Mouse (Mus musculus) T-helper 1 cell (primary cell): ENCODE results near the gene Fgfr2.

Experiments
- in situ Hi-C: fragments of 300-600 bp; cut with MboI, MseI; formaldehyde crosslinking; loops from one replicate; pipeline ENCODE4 v1.15.1; 2025; ENCODE audit warnings: high pct_unique_total_duplicates

Fgfr2 gene

DNA sequence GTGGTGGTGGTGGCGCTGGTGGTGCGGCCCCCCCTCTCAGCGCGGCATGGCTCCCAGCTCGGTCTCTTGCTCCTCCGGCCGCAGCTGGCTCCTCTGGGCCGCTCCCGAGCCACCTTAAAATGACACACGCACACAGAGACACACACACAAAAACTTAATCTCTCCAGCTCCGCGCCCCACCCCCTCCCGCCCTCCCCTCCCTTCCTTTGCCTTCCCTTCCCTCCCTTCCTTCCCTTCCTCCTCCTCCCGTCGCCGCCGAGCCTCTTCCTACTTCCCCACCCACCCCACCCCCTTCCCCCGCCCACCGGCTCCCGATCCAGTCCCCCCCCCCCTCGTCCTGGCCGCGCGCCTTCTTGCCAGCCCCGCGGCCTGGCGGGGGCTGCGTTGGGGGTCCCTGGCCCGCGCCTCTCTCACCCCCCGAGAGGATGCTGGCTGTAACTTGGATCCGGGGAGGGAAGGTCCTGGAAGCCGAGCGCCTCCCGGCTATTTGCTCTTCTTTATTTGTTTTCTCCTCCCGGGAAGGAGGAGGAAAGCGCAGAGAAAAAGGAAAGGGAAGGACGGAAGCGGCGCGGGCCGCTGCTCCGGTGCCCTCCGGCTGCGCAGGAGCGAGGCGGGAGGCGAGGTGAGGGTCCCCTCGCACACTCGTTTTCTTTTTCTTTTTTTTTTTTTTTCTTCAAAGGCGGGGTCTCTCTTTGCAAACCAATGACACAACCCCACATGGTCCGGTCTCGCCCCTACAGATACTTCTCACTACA, at the start of gene Fgfr2:
TSS of gene Fgfr2 (minus strand) at position 107 of the 755 bp plus-strand sequence.
- in situ Hi-C loops = no loop called here

DNA sequence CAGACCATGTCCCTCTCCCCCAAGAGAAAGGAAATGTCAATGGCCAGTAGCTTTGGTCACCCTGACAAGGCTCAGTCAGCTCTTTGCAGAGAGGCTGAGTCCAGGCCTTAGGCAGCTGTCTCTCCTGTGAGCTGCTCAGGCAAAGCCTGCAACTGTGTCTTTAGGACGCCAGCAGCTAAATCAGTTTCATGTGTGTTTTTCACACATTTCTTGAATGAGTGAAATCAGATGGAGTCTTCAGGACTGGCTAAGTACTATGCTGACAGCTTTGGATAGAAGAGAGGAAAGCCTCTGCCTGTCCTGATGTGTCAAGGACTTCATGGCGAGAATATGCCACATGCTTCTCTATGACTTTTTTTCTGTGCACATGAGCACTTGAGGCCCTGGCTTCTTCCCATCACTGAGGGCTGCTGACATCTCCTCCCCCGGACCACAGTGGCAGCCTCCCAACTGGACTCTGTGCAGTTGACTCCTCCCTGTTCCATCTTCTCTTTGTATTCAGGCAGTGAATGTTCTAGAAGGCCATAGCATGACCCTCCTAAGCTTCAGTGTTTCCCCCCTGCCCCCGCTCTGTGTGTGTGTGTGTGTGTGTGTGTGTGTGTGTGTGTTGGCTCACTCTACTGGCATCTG, 48.4 kb upstream of the Fgfr2 start:
- in situ Hi-C loops = no loop called here

DNA sequence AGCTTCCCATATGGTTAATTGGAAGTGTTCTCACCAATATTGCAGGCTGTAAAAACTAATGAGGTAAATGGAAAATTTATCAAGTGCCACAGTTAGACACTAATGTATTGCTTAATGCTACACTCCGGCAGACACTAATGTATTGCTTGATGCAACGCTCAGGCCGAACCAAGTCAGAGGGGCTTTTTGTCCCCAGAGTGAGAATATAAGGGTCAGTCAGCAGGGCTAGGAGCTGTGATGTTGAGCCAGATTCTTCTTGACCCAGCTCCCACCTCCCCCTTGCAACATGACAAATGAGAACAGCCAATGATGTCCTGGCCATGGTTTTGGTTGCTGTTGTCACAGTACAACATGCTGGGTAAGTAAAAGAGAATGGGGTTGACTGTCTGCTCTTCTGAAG, 45.8 kb upstream of the Fgfr2 start:
- in situ Hi-C loops = no loop called here

DNA sequence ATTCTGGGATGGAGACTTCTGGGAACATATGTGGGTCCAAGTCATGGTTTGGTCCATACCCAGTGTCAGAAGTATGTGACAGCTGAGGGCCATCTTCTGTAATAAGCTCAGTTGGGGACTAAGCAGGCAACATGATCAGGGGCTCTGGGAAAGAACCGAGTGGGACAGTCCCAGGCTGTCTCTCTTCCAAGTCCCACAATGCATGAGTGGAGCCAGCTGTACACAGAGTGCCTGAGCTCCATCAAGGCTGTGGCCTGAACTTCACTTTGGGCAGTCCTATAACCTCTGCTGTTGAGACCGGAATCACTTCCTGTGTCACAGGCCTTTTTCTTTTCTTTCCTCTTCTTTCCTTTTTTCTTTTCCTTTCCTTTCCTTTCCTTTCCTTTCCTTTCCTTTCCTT, 44.8 kb upstream of the Fgfr2 start:
- in situ Hi-C loops = no loop called here

DNA sequence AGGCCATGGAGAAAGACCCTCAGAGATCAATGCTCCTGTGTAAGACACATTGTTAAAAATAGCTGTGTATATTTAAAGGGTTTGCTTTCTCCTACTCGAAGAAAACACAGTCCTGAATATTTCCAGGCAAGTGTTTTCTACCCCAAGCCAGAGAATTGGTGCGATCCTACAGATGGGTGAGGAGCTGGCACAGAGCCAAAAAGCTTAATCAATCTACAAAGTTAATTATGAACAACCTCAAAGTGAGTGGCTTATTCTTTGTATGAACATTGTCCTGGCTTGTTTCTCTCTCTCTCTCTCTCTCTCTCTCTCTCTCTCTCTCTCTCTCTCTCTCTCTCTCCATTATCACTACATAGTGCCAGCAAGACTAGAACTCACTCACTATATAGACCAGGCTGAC, 41.6 kb upstream of the Fgfr2 start:
- in situ Hi-C loops = no loop called here

DNA sequence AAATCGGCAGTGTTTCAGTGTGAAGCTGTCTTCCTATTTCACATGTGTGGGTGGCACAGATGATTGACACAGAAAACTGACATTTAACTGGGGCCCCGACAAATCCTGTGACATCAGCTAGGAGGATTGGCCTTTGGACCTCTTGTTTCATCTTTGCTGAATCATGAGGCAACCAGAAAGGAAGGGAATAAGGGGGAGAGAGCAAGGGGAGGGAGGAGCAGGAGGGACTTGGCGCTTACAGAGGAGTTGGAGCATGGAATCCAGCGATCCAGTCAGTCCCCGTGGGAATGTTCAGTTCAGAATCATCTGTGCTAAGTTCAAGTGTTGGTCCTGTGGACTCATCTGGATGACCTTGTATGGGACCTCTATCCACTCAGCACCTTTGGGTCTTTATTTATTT, 39.9 kb upstream of the Fgfr2 start:
- in situ Hi-C loops = no loop called here

DNA sequence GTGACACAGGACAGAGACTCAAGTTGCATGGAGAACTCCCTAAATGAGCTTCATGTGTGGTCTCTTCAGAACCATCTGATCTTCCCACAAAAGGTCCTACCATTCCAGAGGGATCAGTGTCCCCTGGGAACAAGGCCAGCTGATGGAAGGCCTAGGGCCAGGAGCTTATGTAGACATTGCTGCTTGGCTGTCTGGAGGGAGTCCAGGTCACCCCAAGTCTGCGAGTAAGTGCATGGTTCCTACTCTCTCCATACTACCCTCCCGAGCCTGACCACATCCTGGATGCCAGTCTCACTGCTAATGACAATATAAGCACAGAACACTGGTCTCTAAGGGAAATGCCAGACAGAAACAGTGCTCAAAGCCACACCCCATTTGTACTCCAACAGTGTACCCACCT, 39.0 kb upstream of the Fgfr2 start:
- in situ Hi-C loops = no loop called here

DNA sequence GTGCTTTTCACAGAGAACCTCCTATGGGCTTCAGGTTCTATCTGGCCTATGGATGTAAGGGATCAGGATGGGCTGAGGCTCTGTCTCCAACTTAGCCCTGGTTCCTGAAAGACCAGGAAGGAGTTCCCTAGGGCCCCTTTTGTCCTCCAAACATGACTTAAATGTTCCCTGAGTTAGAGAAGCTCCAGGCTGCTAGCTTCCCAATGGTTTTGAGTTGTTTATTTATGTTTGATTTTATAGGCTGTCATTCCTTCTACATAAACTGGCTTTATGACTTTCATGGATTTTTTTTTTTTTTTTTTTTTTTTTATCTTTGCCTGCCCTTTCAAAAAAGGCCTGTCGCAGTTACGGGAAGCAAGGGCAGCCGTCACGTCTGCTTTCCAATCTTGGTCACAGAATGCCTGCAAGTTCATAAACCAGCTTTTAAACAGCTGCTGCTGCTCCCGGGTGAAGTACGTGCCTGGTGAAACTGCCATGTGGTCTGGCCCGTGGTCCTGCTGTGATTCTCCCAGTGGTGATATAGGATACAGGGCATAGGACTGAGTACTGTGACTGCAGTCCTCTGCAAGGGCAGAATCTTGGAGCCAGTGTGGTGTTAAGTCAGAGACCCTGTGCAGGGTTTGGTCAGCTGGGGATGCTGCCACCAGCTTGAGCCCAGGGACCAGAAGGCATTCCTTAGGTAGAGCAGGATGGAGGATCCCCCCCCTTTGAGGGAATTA, 38.4 kb upstream of the Fgfr2 start:
- in situ Hi-C loops = no loop called here

DNA sequence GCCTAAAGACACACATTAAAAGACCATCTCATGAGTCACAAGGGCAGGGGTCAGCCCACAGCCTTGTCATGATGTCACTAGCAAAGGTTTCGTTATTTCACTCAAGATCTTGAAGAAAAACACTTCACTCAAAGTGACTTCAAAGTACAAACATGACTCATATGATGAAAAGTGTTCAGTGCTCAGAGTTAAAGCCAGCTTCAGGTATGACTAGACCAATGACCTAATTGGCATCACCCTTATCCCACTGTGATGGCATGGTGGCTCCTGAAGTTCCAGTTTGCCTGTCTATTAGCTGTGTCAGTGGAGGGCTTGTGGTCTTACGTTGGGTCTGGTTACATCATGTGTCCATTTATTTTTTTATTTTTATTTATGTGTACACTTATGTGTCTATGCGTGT, 36.4 kb upstream of the Fgfr2 start:
- in situ Hi-C loops = no loop called here

DNA sequence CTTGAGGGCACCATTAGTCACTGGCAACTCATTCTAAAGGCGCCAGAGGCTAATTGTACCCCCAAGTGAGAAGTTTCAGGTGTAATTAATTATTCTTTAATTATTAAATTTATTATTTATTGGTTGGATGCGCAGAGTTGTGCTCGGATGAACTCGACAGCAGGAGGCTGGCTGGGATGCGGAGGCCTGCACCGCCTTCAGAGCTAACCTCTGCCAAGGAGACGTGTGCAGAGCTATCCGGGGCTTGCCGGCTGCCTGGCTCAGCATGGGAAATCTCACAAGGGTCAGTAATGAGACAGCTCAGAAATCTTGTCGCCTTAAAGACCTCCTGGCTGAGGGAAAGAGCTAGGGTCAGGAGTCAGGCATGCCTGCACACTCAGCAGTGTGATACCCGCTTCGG, 32.5 kb upstream of the Fgfr2 start:
- in situ Hi-C loops = no loop called here

DNA sequence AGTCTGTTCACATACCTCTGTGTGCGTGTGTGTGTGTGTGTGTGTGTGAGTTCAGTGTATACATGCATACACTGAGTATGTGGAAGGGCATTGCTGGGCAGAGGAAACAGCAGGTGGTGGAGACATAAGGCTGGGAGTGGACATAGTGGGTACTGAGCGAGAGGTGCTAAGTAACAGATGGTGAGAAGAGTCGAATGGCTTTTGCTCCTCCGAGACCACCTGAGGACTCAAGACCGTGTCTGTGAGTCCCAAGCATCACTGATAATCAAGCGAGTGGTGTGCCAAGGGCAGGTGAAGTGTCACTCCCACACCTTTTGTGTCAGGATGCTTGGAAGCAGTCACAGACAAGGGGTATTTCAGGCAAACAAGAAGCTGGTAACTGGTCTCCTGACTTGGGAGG, 31.7 kb upstream of the Fgfr2 start:
- in situ Hi-C loops = no loop called here

DNA sequence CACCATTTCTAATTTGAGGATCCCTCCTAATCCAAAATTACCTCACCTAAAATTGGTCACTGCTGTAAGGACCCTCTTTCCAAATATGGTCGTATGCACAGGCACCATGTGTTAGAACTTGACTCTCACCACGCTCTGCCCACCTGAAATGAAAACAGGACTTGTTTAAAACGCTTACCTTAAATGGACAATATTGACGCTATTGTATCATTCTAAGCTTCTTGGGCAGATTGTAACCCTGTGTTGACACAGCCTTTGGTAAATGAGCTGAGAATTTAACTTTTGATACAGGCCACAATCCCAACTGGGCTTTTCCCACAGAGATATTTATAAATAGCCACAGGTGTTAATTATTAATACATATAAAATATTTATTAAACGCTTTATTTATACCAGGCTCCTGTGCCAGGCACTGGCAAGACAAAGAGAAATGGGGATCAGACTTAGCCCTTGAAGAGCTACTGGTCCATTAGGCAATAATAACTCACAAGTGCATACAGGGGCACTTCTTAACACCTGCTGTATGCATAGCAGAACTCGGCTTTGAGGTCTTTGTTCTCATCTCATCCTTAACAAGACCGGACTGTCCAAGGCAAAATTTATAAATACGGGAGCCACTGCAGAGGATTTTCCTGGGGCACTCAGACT, 16.7 kb upstream of the Fgfr2 start:
- in situ Hi-C loops = no loop called here

DNA sequence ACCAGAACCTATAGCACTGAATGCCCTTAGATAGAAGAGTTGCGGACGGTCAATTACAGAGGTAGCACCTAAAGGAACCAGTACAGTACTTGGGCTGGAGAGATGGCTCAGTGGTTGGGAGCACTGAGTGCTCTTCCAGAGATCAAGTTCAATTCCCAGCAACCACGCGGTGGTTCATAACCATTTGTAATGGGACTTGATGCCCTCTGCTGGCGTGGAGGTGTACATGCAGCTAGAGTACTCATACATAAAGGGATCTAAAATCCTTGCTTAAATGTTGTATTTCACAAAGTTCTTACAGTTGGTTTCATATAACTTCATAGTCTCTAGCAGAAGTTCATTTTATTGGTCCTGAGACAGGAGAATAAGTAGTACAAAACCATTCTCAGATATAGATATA, 10.4 kb upstream of the Fgfr2 start:
- in situ Hi-C loops = no loop called here

DNA sequence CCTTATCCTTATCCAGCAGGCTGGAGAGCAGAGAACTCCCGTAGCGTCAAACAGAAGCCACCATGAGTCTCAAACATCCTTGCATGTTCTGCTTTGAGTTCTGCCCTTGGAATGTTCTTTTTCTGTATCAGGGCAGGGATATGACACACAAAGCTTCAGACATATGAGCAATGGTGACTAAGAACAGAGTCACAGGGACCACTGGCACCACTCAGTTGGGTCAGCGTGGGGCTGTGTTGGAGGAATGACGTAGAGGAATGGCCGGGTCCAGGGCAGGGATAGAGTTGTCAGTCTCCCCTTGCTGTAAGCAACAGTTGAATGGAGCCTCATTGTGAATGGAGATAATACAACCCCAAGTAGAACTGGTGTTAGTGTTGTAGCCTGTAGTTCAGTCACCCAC, 9.6 kb upstream of the Fgfr2 start:
- in situ Hi-C loops = no loop called here

DNA sequence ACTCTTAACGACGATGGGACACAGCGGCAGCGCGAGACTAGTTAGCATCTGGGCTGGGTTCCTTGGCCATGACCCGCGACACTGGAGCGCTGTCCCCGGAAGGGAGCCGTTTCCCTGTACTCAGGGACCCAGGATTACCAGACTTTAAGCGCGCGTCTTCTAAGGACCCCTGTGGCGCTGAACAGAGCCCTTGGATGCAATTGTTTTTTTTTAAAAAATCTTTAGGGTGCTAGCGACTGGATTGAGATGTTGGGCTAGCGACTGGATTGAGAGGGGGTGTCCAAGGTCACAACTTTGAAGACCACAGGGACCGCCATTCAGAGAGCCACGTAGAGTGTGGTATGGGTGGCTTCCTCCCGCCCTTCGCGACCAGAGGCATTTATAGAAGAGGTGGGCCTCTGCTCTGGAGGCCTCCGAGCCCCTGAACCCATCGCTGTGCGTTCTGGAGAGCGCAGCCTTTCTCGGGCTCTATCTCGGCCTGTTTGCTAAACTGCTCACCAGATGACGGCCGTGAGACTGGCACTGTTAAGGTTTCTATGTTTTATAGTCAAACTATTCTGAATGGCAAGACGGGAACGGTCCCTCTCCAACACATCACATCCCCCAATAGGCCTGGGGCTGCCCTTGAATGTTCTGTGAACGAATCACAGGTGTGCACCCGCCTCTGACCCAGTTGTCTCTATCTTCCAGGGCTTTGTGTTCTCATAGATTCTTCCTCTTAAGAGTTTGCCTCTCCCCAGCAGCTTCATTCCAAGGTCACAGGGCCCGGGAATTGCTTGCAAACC, 1.7 kb upstream of the Fgfr2 start:
- in situ Hi-C loops = loop anchor here (5.0 kb wide), 1 partner anchor 507 kb away; no protein-coding TSS in a partner anchor

DNA sequence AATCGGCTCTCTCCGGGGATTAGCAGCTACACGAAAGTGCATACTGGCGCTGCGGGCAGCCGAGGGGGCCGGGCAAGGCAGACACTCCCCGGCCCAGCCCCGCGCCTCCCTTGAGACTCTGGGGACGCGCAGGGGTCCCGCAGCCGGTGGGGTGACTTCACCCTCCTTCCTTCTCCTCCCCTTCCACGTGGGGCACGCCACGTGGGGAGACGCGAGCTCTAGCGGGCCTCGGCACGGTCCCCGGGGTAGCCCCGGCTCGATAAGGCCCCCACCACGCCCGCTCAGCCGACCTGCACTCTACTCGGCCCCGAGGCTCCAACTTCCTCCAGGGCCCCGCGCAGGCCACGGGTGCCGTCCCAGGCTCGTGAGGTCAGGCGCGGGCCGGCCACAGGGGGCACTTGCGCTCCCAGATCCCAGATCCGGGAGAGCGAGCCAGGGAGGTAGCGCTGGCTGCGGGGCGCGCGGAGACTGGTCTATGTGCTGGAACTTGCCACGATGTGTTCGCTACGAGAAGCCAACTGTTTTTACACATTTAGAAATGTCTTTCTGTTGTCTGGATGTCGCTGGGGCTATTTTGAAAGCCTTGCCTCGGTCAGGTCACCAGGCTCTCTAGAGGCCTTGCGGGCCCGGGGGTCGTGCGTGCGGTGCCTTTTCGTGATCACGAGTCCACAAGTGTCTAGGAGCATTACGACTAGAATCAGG, 1.0 kb upstream of the Fgfr2 start, which contains the start of gene Ctbp2:
TSS of gene Ctbp2 (minus strand) at position 356 of the 702 bp plus-strand sequence.
- in situ Hi-C loops = no loop called here

DNA sequence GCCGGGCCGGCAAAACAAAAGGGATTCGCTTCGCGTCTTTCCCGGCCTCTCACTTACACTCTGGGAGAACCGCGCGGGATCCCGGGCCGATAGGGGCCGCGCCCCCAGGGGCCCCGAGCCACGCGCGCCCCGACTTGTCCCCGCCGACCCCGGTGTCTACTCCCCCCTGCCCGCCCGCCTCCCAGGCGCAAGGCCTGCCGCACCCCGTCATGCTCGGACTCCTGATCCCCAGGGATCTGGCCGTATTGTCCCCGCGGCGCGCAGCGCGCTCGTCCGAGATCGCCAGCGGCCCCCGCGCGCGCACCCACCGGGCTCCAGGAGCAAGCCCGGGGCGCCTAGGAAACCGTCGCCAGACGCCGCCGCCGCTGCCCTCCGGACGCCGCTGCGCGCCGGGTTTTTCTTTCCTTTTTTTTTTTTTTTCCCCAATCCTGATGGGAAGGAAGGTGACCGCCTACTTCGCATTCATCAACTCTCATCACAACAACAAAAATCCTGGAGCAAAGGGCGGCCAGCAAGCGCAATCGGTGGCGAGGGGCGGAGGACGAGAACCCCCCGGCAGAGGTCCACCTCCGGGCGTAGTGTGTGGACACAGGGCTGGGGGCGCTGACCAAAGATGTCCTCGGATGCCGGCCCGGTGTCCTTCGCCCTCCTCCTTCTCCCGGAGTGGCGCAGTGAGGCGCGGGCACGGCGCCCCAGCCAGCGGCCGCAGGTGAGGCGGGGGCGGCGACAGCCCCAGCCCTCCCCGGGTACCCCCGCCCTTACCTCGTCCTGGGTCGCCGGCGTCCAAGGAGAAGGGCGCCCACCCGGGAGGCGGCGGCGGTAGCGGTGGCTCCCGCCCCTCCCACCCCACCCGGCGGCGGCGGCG, 539 bp downstream of the Fgfr2 start:
- in situ Hi-C loops = no loop called here

DNA sequence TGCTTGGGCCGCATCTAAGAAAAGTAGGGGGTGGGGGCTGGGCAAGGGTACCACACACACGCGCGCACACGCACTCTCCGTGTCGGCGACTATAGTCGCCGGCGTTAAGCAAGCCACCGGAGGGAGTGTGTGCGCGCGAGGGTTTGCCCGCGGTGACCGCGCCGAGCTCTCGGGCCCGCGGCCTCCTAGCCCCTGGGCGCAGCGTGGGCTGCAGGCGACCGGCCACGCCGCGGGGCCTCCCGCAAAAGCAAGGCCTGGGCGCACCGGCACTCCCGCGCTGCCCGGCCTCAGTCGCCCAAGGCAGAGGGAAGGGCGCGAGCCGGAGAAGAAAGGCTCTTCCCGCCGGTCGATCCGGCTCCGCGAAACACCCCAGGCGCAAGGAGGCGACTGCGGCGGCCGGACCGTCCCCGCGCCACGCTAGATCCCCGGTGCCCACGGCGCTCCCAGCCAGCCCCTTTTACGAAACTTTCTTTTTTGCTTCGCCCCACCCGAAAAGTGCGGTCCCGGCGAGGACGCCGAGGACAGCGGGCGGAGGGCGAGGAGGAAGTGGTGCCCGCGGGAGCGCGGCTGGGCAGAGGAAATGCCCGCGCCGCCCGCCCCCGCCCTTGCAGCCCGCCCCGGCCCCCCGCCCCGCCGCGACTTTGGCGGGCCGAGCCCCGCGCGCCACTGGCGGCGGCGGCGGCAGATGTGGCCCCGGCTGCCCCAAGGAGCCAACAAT, 1.3 kb downstream of the Fgfr2 start:
- in situ Hi-C loops = no loop called here

DNA sequence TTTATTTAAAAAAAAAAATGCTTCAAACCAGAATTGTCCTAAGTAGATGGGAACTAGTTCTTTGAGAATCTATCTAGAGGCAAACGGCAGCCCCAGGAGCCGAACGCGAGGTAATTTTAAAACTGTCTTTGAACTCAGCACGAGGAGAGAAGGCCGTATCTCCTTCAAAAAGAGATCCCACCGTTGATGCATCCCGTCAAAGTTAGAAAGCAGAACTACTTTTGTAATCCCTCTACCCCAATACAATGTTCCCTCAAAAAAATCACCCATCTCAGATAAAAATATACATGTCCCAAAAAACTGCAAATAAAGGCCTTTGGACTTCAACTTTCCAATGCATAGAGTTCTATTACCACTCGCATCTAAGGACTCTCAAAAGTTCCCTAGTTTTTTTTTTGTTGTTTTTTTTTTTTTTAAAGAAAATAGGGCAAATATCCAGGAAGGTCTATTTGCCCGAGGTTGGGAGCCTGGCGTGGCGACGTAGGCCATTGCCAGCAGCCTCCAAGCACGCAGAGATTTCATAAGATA, 2.0 kb downstream of the Fgfr2 start:
- in situ Hi-C loops = no loop called here
